Mouse (Mus musculus) thymus, adult 18-20 months (tissue): ENCODE results near the gene Arrb1.

Source experiments
- DNase-seq, 2 experiments: peaks; one replicate each; pipeline ENCODE4 v3.0.0; 2022; ENCODE audit warnings: mixed read lengths in 2 of 2

The Arrb1 gene

DNA sequence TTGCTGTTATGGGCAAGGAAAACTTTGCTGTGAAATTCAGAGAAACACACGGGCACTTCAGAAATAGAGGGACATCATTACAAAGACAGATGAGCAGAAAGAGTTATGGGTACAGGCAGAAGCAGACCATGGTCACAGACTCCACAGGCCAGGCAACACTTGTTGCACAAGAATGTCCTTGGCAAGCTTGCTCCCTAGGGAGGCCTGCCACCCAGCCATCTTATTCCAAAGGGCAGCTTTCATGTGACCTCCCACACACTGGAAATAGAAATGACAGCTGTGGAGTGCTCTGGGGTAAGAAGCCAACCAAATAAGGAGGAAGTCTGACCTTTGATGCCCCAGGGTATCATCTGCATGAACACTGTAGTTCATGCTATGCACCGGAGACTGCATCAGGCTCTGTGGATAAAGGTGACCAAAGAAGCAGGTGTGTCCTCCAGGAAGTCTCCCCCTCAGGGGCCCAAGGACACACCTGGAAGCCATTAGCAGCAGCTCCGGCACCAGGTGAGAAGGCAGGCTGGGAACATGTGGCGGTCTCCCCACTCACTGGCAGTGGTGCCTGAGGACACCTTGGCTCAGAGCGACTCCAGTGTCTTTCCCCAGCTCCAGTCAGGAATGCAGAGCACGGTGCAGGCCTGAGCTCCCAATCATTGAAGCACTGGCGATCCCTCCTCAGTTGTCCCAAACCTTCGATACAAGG is 98.8 kb downstream of the Arrb1 start:
- DNase-seq = no peak

DNA sequence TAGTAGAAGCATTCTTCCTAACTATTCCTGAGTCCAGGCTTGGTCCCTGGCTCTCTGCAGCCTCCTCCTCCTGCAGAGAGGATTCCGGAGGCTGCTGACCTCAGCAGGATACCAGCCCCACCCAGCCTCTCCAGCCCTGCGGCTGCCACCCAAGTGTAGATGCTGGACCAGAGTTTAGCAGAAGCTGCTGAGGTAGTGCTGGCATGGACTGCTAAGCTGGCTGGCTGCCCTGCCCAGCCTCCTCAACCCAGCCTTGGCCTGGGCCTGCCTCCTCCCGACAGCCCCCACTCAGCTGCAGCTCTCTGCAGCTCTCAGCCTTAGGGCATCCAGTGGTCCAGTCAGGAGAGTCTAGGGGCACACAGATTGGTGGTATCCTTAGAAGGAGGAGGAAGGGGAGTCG is 106.0 kb downstream of the Arrb1 start:
- no peak for DNase-seq

DNA sequence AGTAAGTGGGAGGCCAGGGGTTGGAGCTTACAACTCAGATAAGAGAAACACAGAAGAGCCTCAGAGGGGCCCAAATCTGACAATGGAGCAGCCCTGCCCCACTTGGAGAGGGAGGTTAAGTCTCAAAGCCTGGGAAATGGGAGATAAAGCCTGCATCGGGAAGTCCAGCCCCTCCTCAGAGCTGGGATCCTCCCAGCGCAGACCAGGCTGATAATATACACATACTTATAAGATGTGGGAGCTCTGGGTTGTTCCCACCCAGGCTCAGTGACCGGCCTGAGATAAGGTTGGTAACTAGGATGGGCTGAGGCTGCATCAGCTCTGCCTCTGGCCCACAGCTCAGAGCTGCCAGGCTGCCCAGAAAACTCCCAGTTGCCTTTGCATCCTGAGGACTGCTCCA is 106.8 kb downstream of the Arrb1 start:
- no peak for DNase-seq

DNA sequence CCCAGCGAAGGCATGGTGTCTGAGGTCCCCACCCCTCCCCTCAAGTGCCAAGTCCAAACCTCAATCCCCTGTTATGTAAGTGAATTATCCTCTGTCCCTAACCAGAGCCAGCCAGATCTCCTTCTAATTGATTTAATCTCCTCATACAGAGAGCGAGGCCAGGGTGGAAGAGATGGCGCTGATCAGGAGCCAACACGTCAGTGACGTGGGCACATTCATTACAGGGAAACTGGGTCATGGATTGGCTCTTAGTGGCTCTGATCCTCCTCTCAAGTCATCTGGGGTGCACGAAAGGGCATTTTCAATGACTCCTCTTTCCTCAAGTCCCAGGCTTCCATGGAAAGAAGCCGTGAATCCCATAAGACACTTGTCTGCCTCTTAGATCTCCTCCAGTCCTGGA is 109.4 kb downstream of the Arrb1 start:
- no peak for DNase-seq

DNA sequence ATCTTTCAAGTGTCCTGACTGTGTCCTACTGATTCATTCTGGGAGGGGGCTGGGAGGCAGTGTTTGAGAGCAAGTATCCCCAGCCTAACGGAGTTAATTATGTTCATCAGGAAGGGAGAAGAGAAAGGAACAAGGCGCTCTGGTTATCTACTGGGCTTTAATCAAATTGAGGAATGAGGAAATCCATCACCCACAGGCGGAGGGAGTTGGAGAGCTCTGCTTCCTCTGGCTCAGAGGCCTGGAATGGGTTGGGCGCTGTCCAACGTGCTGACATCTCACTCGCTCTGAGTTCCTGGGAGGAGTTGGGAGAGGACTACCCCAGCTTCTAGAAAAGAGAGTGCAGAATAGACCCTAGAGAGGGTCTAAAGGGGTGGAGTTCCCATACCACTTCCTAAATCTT is 113.4 kb downstream of the Arrb1 start:
- DNase-seq = no peak

DNA sequence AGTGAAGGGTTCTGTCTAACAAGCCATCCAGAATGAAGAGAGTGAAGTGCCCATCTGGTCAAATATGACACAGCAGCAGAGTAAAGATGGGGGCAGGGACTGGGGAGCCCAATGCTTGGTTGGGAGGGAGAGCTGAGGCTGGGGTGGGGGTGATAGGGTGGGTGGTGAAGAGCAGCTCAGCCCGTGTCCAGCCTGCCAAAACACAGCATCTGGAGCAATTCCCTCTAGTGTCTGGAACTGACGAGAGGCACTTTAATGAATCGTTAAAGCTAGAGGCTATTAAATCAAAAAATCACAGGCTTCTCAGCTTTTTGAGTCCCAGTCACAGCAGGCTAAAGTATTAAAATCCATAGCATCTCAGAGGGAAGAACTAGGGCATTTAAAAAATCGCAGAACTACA is 114.3 kb downstream of the Arrb1 start:
- no peak for DNase-seq

DNA sequence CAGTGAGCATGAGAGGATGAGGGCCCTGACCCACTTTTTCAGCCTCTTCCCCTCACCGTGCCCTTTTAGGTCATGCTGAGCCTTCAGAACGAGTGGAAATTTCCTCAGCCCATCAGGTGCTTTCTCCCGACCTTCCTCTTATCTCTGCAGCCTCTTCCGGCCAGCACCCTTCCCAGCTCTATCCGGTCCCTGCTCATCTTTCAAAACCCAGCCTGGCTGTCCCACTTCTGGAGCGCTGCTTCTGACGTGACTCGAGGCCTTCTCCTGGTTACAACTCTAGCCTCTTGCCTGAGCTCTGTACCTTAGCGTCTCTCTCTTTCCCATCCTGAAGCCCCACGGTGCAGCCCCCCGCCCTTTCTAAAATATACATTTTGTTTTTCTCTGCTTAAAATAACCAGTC is 119.0 kb downstream of the Arrb1 start:
- DNase-seq = no peak
